Mouse (Mus musculus) lung, embryonic 14.5 days (tissue): ENCODE results near the gene Tedc1. TPM values are rescaled to one million over a fixed set of nuclear protein-coding genes. Genes with fewer than 3 reads are reported as not detected.

Source experiments
- ATAC-seq: fragments of 200-750 bp; cut with Nextera tagmentation; 2 replicates; pipeline ENCODE4 v1.8.0; 2017; ENCODE audit warnings: mild to moderate bottlenecking, moderate TSS enrichment, moderate library complexity; ENCODE audit not compliant: insufficient read depth
- DNase-seq: peaks from one replicate; pipeline ENCODE4 v3.0.0-alpha.2; 2015
- H3K27ac ChIP-seq: fragments of 300-500 bp; sonication (generic); 2 replicates; pipeline ENCODE4 v1.5.1; 2014; ENCODE audit warnings: low read depth, mild to moderate bottlenecking, moderate library complexity
- H3K27me3 ChIP-seq: fragments of 300-500 bp; sonication (generic); 2 replicates; pipeline ENCODE4 v1.6.1; 2014; ENCODE audit warnings: low read length, control low read depth; ENCODE audit not compliant: insufficient read depth
- H3K36me3 ChIP-seq: fragments of 300-500 bp; sonication (generic); 2 replicates; pipeline ENCODE4 v1.6.1; 2014; ENCODE audit warnings: control low read depth; ENCODE audit not compliant: insufficient read depth
- H3K4me1 ChIP-seq: fragments of 300-500 bp; sonication (generic); 2 replicates; pipeline ENCODE4 v1.6.1; 2014; ENCODE audit warnings: antibody characterized with exemption, control low read depth; ENCODE audit not compliant: insufficient read depth
- H3K4me2 ChIP-seq: fragments of 300-500 bp; sonication (generic); 2 replicates; pipeline ENCODE4 v1.6.1; 2014; ENCODE audit warnings: mild to moderate bottlenecking
- H3K4me3 ChIP-seq: fragments of 300-500 bp; sonication (generic); 2 replicates; pipeline ENCODE4 v1.5.1; 2014; ENCODE audit warnings: low read depth, low read length
- H3K9ac ChIP-seq: fragments of 300-500 bp; sonication (generic); 2 replicates; pipeline ENCODE4 v1.6.1; 2014
- H3K9me3 ChIP-seq: fragments of 300-500 bp; sonication (generic); 2 replicates; pipeline ENCODE4 v1.6.1; 2016; ENCODE audit warnings: low read depth, low read length, control low read depth
- CTCF ChIP-seq: IDR thresholded peaks from 2 replicates; pipeline ENCODE4 v1.5.1; 2016; ENCODE audit warnings: antibody characterized with exemption, low read depth
- WGBS: fragments of 180-500 bp; shearing (Covaris S2); extraction: QIAGEN DNeasy Blood & Tissue Kit; methylation state at CpG from one replicate; pipeline ENCODE4 v1.1.7; 2014; 5-methylcytosine and 5-hydroxymethylcytosine counted together
- polyA plus RNA-seq: library from polyadenylated mRNA; unstranded; fragments of >200 nt; fragmentation: Nextera tagmentation; extraction: Ambion mirVana; gene quantifications from 2 replicates; pipeline ENCODE4 v1.2.1, GENCODE M21; 2014

Tedc1 gene
- polyA plus RNA-seq, 1 experiment from 2014 or later, result 35.1 TPM

DNA sequence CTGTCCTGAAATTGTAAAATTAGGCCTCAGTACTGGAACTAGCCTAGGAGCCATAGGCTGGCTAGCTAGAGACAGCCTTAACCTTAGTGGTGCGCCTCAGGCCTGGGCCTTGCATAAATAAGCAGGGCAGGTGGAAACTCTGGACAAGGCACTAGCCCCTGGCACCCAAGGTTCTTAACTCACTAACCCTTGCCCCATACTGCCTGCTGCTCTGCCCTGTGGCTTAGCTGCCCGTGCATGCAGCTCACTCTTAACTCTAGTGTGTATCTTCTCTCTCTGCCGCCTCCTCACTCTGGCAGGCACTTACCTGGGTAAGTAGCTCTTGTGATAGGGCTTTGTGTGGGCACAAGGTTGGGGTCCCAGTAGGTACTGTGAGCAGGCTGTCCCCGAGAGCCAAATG is 21.7 kb upstream of the Tedc1 start:
- 84% methylated on average over 4 of the region's 4 CpGs for WGBS
- no peak overlapping the region for H3K4me2 ChIP-seq
- H3K4me3 ChIP-seq, result no peak overlapping the region
- no peak overlapping the region for H3K9ac ChIP-seq
- peaks cover 7% of the 10 kb centered on the region for H3K4me1 ChIP-seq
- no peak for DNase-seq
- H3K27me3 ChIP-seq, result no peaks in the 10 kb centered on the region
- TF ChIP-seq CTCF, result no peak
- H3K36me3 ChIP-seq, result peaks cover 93% of the 10 kb centered on the region
- H3K9me3 ChIP-seq, result no peaks in the 10 kb centered on the region
- no peak overlapping the region for H3K27ac ChIP-seq
- ATAC-seq, result no peak

- Histone ChIP-seq H3K27me3 (no peaks in the 10 kb centered on the region), H3K9ac (no peak overlapping the region), H3K4me3 (no peak overlapping the region), H3K4me2 (no peak overlapping the region), H3K36me3 (peaks cover 84% of the 10 kb centered on the region), H3K4me1 (peaks cover 7% of the 10 kb centered on the region), H3K9me3 (no peaks in the 10 kb centered on the region), H3K27ac (no peak overlapping the region)
- TF ChIP-seq CTCF, result no peak
- DNase-seq (no peak), ATAC-seq (no peak)
- 84% methylated on average over 7 of the region's 7 CpGs for WGBS
Measured at GRCm38 (mm10) chr12:113135401-113135800, 20.8 kb upstream of the Tedc1 start.

GRCm38 (mm10) chr12:113136492-113137020 is 19.7 kb upstream of the Tedc1 start:
- no peaks in the 10 kb centered on the region for H3K27me3 ChIP-seq
- WGBS, result 74% methylated on average over 17 of the region's 17 CpGs
- no peak overlapping the region for H3K9ac ChIP-seq
- no peak overlapping the region for H3K4me3 ChIP-seq
- peaks cover 73% of the 10 kb centered on the region for H3K36me3 ChIP-seq
- 0 out of 2 replicates have a peak, but pooled peaks have one; percentile 13 for TF ChIP-seq CTCF
- ATAC-seq (no peak), DNase-seq (no peak)
- no peaks in the 10 kb centered on the region for H3K9me3 ChIP-seq
- peaks cover 12% of the 10 kb centered on the region for H3K4me1 ChIP-seq
- H3K4me2 ChIP-seq, result no peak overlapping the region
- no peak overlapping the region for H3K27ac ChIP-seq

DNA sequence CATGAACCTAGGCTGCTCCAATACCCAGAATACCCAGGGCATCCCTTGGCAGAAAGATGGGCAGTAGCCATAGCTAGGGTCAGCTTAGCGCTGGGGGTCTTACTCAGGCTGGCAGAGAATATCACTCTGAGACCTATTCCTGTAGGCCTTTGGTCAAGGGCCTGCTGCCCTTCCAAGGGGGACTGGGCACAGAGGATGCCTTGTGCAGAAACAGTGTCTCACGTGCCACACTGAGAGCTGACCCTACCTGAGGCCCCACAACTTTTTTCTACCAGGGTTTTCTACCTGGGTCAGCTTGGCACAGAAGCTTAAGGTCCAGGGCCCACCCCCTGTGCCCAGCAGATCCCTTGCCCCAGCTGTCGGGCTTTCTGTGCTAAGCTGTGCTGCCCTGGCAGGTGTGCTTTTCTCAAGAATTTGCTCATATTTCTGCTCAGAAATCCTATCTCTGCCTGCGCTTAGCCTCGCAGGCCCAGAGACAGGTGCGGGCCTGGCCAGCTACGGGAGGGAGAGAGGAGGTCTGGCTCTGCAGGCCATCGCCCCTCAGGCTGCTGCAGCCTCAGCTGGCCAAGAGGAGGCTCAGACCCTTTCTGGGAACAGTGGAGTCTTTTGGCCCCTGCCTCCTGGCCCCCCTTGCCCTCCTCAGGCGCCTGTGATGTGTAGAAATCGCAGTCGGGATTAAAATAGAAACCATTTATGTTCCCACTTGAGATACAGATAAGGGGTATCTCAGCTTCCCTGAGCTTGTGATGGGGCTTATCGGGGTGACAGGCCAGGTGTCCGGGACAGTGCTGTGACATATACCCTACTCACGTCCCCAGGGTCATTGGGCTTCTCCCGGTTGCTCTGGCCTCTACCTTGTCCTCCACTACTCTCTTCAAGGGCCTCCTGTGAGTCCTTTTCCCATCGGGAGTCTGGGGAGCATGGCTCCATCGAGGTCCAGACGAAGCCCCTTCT is 18.7 kb upstream of the Tedc1 start:
- ATAC-seq (no peak), DNase-seq (no peak)
- no peak for TF ChIP-seq CTCF
- Histone ChIP-seq H3K27ac (peak overlapping the region; percentile 10; the same call in 1 of the 2 replicates), H3K36me3 (peaks cover 63% of the 10 kb centered on the region), H3K4me3 (no peak overlapping the region), H3K4me2 (no peak overlapping the region), H3K4me1 (peaks cover 22% of the 10 kb centered on the region), H3K9ac (no peak overlapping the region), H3K9me3 (no peaks in the 10 kb centered on the region), H3K27me3 (no peaks in the 10 kb centered on the region)
- 77% methylated on average over 18 of the region's 18 CpGs for WGBS

- H3K4me3 ChIP-seq, result no peak overlapping the region
- H3K9me3 ChIP-seq, result no peaks in the 10 kb centered on the region
- no peak overlapping the region for H3K9ac ChIP-seq
- H3K4me1 ChIP-seq, result peaks cover 27% of the 10 kb centered on the region
- ATAC-seq (no peak), DNase-seq (no peak)
- no peaks in the 10 kb centered on the region for H3K27me3 ChIP-seq
- WGBS, result 70% methylated on average over 6 of the region's 6 CpGs
- H3K4me2 ChIP-seq, result no peak overlapping the region
- peaks cover 55% of the 10 kb centered on the region for H3K36me3 ChIP-seq
- H3K27ac ChIP-seq, result peak overlapping the region; percentile 58; the same call in 1 of the 2 replicates
- TF ChIP-seq CTCF, result no peak
Measured at GRCm38 (mm10) chr12:113138291-113138690, 17.9 kb upstream of the Tedc1 start.

DNA sequence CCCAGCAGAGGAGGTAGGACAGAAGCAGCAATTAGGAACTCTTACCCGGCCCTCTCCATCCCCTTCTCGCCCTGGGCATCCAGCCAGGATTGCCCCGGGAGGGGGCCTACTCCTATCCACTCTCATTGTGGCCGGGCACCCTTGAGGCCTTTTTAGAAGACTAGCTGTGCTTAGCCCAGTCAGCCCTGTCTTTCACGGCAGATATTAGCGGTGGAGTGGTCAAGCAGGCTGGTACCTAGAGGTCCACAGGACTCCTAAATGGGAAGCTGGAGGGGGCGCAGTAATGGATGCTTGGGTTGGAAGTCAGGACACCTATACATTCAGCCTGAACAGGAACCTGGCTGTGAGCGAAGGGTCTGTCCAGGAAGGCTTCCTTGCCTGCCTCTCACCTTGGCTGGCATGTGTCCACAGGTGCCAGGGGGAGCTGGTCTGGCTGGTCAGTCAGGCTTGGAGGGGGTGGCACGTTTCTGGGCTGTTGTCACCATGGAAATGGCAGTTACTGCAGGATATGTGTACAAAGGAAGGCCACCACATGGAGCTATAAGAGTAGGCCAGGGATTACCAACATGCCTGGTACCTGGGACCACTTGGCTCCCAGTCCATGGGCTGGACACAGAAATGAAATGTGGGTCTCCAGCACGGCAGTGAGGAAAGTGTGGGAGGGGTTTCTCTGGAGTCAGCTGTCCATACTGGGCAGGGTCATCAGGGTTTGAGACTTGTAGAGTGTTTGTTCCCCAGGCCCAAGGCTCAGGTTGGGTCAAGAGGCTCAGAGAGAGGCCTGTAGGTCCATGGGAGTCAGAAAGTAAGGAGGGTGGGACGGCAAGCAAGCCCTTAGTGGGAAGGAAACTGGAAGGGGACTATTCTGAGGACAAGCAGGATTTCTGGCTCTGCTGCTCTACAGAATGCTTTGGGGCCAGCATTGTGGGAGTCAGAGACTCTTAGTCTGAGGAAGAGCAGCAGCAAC is 17.0 kb upstream of the Tedc1 start:
- peak overlapping the region; percentile 77 for H3K4me2 ChIP-seq
- H3K27me3 ChIP-seq, result no peaks in the 10 kb centered on the region
- peak overlapping the region; percentile 57 for H3K4me3 ChIP-seq
- H3K27ac ChIP-seq, result peak overlapping the region; percentile 58
- no peak for TF ChIP-seq CTCF
- H3K9ac ChIP-seq, result no peak overlapping the region
- ATAC-seq, result 0 out of 2 replicates have a peak, but pooled peaks have one; percentile 0
- peak; percentile 42 for DNase-seq
- WGBS, result 29% methylated on average over 11 of the region's 11 CpGs
- H3K36me3 ChIP-seq, result peaks cover 54% of the 10 kb centered on the region
- no peaks in the 10 kb centered on the region for H3K9me3 ChIP-seq
- H3K4me1 ChIP-seq, result peaks cover 28% of the 10 kb centered on the region
